Mouse (Mus musculus): Measurements from ENCODE around the gene Dync1li1. TPM values are rescaled to one million over a fixed set of nuclear protein-coding genes. Genes with fewer than 3 reads are reported as not detected.
A peak's percentile ranks its signal among the peaks of the same experiment; 100 is the strongest.

Gene Dync1li1
- total RNA-seq, 2 experiments from 2014 or later: 37.9 to 38.4 TPM

DNA sequence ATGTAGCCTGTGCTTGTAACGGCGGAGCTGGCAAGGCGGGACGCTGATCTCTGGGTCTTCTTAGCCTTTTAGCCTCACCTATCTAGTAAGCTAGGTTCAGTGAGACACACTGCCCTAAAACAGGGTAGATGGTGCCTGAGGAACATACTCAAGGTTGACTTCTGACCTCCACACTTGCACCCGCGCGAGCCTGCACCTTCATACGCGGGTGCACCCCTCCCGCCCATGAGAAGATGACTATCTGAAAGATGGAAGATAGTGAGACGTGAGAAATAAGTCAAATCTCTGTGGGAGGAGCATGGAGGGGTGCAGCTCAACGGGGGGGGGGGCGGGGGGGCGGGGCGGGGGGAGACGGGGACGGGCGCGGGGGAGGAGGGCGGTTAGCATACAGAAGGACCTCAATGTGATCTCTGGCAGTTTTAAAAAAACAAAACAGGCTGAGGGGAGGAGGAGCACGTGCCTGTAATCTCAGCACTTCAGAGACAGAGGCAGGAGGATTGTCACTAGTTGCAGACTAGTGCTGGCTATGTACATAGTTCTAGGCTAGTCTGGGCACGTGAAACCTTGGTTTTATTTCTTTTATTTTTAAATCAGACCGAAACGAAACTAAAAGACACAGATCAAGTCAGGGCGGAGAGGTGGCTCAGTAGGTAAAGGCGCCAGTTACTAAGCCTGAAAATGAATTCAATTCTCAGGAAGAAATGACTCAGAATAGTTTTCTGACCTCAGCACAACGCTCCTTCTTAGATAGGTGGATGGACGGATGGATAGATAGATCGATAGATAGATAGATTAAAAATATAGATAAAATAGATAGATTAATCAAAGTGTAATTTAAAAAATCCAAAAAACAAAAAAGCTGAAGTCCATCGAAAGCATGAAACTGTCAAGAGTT lies 41.6 kb downstream of the Dync1li1 start:
- DNase-seq: no peak

DNA sequence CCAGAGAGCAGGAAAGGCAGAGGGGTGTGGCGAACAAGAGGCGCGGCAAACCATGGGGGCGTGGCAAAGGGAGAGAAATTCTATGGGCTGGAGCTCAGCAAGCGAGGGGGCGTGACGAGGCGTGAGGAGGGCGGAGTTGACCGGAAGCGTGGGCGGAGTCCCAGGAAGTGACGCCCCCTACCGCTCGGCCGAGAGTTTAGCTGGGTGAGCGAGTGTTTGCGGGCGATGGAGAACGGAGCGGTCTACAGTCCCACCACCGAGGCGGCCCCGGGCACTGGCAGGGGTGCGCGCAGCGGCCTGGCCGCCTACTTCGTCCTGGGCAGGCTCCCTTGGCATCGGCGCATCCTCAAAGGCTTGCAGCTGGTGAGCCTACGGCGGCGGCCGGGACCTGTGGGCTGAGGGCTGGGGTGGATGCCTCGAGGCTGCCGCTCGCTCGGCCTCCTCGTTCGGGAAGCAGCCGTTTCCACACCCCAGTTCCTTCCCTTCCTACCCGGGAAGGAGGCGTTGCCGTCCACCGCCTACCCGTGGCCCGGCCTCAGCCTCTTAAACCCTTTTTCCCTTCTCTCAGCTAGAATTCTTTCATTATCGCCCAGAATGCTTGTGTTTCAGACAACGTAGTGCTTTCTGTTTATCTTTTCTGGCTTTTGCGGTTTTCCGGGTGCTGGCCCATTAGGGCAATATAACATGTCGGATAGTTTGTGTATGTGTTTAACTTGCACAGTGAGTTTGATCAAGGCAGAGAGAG lies 42.6 kb downstream of the Dync1li1 start, which contains the start of gene Cmtm6:
Gene Cmtm6 (plus strand): TSS at position 106 of the 745 bp plus-strand sequence.
- DNase-seq: peak; percentile 99

DNA sequence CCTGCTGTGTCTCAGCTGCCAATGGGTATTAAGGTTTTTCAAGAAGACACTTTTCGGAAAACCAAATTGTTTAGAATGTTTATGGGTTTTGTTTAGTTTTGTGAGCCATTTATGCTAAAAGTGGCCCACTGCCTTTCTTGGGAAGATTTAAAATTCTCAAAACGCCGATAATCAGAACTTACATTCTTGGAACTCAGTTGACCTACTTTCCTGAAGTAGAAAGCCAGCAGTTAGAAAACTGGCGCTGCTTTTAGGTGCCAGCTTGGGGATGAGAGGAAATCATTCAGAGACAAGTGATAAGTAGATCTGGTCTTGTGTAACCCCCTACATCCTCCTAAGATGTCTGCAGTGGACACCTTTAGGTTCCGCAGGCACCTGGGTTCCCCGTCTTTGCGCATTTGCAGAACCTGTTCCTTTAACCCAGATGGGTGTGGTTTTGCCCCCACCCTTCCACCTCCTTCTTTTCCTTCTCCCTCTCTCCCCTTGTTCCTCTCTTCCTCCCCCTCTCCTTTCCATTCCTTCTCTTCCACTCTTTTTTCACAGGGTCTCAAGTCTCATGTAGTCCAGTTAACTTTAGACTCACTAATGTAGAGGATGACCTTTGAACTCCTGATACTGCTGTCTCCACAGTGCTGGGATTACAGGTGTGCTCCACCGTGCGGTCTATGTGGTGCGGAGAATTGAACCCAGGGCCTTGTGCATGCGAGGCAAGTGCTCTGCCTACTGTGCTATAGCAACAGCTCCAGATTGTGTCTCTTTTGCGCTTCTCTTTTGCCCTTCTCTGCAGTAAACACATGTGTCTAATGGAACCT lies 43.5 kb downstream of the Dync1li1 start:
- DNase-seq: no peak

DNA sequence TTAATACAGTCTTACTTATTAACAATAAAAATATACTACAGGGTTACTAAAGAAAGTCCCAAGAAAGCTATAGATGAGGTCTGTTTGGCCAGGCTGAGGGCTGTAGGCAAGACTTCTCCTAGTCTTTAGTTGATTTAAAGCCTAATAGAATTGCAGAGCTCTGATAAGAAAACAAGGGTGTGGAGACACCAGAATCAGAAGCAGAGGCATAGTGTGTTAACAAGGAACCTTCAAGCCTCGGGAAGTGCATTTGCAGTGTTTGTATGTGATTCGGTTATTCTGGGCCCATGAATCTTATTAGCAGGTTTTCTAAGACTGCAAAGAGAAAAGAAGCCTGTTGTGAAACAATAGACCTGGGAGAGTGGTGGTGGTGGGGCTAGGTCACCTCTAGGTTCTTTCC lies 44.6 kb downstream of the Dync1li1 start:
- DNase-seq: no peak

DNA sequence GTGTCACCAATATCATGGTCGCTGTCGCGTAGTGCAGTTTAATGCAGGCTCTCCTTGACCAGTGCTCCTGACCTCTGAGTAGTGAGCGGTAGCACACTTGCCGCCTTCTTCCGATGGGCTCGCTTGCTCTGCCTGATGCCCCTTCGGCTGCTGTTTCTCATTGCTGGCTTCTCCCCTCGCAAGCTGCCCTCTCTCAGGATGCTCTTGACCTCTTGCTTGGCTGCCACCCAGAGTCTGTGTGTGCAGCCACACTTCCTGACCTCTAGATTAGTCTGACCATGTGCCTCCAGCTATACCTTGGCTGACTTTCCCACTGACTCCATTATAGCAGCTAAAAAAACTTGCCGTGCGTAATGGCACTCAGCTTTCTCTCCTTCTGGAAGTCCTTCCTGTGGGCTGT lies 47.9 kb downstream of the Dync1li1 start:
- no peak for DNase-seq

DNA sequence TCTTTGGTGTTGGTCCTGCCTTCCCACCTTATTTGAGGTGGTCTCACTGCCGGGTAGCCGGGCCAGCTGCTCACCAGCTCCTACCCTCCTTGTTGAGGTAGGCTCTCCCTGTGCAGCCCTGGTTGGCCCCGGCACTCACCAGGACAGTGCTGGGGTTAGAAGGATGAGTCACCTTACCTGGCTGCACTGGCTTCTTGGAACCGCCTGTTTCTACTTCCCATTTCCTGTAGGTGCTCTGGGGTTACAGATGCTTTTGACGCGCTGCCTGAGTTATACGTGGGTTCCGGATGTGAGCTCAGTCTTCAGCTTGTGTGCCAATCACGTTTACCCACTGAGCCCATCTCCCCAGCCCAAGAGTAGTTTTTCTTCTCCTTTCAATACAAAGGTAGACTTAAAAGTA lies 51.7 kb downstream of the Dync1li1 start:
- no peak for DNase-seq

DNA sequence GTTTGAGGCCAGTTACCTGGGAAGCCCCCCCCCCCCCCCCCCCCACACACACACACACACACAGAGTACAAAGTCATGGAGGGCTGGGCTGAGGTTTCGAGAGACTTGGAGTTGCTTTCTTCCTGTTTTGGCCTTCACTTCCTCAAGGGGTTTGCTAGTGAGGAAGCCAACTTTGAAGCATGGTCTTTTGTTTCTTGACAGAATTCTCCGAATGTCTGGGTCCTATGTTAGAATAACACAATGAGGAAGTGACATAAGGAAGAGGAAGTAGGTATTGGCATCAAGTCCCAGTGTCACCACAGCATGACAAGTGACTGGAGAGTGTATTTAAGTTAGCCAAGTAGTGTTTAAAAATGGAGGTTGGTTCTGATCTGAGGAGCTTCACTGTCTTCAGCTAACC lies 54.1 kb downstream of the Dync1li1 start:
- no peak for DNase-seq

DNA sequence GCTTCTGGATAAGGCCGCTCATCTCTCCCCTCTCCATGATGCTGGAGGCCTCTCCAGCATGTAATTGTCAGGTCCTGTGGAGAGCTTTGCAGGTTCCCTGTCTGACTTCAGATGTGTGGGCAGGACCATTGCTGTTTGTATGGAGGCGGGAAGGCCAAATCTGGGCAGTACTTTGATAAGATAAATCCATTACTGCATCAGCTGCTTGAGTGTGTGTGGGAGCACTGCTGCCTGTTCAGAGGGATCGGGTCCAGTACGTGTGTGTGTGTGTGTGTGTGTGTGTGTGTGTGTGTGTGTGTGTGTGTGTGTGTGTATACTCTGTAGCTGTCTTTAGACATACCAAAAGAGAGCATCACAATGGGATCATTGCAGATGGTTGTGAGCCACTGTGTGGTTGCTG lies 56.6 kb downstream of the Dync1li1 start:
- DNase-seq: no peak

DNA sequence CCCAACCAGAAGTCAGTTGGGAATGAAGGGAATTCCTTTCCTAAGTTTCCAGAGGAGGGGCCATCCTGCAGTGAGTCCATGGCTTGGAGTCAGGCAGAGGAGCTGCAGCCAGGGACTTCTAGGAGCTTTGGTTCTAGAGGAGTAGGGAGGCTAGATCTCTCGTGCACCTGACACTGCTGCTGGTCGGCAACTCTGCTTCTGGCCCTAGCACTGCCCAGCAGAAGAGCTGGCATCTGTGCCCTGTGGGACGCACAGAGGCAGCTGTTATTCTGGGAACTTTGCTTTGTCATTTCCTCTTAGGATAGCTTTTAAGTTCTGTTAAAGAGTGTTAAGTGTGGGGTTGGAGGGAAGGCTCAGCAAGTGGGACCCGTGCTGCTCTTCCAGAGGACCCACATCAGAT lies 57.1 kb downstream of the Dync1li1 start:
- no peak for DNase-seq

DNA sequence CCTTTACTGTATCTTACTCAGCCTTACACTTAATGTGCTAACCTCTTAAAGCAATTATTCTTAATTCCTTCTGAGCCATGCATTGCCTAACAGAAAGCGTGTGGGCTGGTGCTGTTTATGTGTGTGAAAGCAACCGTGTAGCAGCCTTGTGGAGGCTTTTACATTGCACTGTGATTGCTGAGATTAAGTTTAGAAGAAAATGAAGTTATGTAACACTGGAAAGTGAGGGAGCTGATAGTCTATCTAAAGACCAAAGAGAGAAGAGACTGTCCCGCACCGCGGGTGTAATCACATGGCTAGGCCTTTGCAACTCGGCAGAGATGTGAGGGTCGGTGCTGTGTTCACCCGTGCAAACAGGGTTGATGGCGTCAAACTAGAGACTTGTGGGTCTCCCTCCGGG lies 58.4 kb downstream of the Dync1li1 start:
- DNase-seq: no peak

DNA sequence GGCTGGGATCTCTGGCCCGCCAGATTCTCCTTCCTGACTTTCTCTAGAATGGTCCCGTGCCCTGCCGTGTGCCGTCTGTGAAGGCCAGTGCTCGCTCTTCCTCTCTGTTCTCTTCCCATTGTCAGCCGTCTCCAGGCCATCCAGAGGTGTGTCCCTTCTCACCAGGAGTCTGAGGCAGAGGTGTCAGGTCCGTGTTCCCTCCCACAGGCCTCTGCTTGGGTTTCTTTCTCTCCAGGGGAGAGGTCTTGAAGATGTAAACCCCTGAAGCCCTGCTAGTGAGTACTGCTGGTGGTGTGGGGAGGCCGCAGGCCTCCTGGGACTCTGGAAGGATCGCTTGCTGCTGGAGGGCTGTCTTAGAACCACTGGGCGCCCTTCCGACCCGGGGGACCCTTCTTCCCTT lies 58.9 kb downstream of the Dync1li1 start:
- no peak for DNase-seq

DNA sequence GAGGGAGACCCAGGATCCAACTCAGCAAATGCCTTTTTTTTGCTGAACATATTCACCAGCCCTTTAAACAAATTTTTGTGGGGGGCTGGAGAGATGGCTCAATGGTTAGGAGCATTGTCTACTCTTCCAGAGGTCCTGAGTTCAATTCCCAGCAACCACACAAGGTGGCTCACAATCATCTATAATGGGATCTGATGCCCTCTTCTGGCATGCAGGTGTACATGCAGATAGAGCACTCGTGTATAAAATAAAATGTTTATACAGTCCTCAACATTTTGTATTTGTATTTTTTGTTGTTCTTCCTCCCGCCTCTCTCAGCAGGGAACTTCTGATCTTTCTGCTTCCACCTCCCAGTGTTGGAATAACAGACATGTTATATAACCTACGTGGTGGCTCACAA lies 63.0 kb downstream of the Dync1li1 start:
- no peak for DNase-seq

DNA sequence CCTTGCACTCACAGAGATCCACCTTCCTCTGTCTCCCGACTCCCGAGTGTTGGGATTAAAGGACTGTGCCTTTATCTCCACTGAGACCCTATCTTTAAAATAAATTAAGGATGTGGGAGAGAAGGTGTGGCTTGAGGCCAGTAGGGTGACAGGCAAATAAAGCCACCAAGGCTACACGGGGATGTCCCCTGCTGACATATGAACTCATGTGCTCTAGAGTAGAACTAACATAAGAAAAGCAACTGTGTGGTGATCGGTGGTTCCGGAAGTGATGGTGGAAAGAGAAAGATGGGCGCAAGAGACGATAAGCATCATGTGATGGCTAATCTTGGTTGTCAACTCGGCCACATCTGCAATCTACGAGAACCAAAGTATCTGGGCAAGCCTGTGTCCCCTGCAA lies 63.7 kb downstream of the Dync1li1 start:
- DNase-seq: no peak

DNA sequence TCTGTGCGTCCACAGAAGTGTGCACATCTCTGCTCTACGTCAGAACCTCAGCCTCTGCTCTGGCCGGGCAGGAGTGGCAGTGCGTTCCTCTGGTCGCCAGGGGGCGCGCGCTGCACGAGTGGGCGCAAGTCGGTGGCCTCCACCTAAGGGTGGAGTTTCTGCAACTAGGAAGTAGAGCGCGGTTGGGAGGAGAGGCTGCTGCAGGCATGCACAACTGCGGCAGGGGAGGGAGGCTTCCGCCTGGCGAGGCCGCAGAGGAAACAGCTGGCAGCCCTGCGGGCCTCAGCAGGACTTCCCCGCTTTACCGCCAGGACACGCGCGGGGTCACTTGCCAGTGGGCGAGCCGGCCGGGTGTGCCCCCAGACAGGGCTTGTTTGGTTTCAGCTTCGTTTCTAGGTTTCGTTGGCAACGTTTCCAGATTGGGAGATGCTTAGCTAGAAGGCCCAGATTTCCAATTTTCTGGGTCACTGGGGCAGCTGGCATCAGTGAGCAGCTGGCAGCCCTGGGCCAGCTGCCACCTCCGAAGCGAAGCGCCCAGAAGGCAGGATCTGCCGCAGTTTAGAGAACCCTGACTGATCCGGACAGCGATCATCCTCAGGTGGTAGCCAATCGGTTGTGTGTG lies 64.4 kb downstream of the Dync1li1 start:
- peak; percentile 94 for DNase-seq

DNA sequence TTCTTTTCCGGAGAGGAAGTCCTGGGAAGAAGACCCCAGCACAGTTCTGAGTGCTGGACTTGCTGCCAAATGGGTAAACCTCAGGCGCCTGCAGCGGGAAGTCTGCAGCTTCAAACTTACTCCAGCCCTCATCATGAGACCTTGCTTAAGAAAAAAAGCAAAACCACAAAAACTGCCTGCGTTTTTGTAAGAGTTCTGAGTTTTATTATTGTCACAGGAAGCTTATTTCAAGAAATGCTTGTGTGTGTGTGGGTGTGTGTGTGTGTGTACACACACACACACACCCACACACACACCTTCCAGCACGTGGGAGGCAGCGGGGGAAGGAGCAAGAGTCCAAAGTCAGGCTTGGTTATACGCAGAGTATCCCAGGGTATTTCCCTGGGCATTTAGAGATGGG lies 69.7 kb downstream of the Dync1li1 start:
- no peak for DNase-seq

DNA sequence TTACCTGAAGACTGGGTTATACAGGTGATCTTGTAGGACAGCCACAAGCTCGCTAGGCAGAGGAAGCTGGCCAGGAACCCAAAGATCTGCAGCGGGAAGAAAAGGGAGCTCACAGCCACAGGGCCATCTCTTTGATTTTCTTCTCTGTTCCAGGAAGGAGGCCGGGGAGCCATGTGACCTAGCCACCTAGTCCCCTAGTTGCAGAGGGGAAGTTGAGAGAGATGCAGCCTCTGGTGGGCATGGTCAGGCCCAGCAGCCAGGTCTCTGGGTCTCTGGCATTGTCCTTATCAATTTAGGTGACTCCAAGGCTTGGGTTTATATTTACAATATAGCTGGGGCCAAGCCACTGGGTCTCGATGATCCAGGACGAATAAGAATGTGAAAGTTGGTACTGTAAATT lies 70.2 kb downstream of the Dync1li1 start:
- DNase-seq: no peak

DNA sequence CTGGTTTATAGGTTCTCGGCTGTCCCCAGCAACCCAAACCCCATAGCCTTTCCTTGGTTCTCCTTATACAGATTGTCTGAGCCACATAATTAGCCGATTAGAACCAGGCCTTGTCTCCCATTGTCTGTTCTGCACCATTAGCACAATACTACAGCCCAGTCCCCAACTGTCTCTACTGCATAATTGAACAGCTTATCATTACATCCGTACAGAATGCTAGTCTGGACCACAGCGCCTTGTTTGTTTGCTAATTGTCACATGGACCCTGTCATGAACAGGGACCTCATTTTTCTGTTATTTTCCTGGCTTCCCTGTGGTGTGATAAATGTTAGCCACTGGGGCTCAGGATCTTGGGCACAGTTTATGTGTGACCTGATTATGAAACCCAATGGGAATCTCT lies 71.3 kb downstream of the Dync1li1 start:
- DNase-seq: no peak

DNA sequence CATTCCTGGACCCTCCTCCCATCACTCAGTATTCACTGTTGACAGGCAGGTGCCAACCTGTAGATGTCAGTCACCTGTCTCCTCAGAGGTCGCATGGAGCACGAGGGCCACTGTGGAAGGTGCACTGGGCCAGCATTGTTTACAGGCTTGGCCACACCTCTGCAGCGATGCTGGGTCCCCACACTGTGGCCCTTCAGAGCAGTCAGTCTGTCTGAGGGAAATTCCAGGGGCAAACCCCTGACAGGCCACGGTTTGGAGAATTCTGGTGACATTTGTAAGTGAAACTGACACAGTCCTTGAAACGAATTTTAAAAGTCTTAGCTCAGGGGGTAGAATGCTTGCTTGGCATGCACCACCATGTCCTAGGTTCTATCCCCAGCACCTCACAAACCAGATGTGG lies 71.8 kb downstream of the Dync1li1 start:
- no peak for DNase-seq

DNA sequence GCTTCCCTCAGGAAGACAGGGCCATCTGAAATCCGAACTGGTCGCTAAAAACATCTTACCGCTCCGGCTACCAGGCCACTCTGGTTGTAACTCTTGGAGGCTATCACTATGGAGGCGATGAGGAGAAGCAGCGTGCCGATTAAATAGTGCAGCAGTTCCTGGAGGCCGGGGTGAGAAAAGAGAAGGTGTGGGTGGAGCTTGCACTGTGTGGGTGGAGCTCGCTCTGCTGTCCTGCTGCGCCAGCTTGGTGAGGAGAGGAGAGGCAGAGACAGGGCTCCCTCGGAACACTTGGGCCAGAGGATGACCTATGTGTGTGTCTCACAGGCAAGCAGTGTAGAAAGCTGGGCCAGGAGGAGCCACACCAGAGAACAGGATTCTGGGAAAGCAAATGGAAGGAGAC lies 73.3 kb downstream of the Dync1li1 start:
- no peak for DNase-seq

DNA sequence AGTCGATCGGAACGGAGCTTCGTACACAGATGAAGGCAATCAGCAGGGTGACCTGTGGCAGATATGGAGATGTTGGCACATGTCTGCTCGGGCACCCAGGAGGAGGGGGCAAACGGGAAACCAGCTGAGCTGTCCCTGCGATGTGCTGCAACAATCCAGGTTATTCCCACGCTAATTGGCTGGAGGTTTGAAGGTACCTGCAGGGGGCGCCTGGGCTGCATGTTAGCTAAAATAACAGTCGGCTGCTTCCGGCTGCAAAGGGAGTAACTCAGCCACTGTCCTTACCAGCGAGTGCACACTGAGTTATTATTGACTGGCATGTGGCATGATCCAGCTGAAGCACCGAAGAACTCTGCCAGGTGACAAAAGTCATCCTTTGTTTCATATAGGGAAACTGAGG lies 74.8 kb downstream of the Dync1li1 start:
- peak; percentile 46 for DNase-seq

DNA sequence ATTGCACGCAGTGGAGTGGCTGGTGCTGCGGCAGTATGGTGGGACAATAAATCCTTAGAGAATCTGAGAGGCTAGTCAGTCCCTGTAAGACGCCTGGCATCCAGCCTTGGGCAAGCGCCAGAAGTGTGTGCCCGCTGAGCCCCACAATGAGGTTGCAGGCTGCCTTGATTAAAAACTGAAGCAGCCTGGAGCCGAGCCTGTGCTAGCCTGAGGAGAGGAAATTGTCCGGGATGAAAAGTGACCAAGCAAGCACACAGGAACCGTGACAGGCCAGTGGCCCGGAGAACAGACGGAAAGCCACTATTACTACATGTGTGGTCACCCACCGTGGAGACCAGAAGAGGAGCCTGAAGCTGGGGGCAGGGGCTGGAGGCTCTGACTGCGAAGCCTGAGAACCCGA lies 78.4 kb downstream of the Dync1li1 start:
- DNase-seq: peak; percentile 36

DNA sequence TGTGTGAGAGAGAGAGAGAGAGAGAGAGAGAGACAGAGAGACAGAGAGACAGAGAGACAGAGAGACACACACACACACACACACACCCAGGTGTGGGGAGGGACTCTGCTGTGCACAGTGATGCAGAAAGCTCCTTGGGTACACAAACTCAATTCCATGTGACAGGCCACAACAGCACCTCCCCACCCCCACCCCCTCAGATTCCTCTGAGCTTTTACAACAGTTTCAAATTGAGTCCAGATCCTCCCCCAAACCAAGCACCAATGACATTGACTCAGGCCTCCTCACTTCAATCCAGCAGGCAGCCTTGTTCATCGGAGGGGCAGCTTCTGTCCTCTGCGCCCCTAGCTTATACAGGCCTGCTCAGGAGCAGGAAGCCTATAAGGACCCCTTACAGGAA lies 78.9 kb downstream of the Dync1li1 start:
- DNase-seq: no peak
